Mouse (Mus musculus) MEL (cell line): ENCODE results near the gene Ppp2r5a. TPM values are rescaled to one million over a fixed set of nuclear protein-coding genes. Genes with fewer than 3 reads are reported as not detected.

Experiments
- DNase-seq: peaks from one replicate; pipeline ENCODE4 v3.0.0; 2011; ENCODE audit warnings: low read depth, low spot score
- H3K27ac ChIP-seq: 2 replicates; pipeline ENCODE4 v1.5.1; 2012; ENCODE audit warnings: low read depth, mild to moderate bottlenecking, control low read depth, low read length, moderate library complexity; ENCODE audit not compliant: control insufficient read depth
- H3K27me3 ChIP-seq, 2 experiments: fragments of 150-350 bp in 1 of 2; sonication (generic) in 1 of 2; 2 replicates each; pipeline ENCODE4 v1.6.1; 2012; ENCODE audit warnings: low read length in 2 of 2, mild to moderate bottlenecking in 2 of 2, improper control_type of control experiment in 1 of 2, moderate library complexity in 1 of 2; ENCODE audit not compliant: insufficient read depth in 2 of 2, control insufficient read depth in 1 of 2
- H3K36me3 ChIP-seq, 2 experiments: 2 replicates each; pipeline ENCODE4 v1.6.1; 2012 to 2014; ENCODE audit warnings: low read length in 2 of 2, improper control_type of control experiment in 1 of 2, inconsistent platforms in 1 of 2, mild to moderate bottlenecking in 1 of 2; ENCODE audit not compliant: insufficient read depth in 2 of 2, control insufficient read depth in 1 of 2
- H3K4me1 ChIP-seq, 2 experiments: fragments of 150-350 bp in 1 of 2; sonication (generic) in 1 of 2; 2 replicates each; pipeline ENCODE4 v1.6.1; 2012; ENCODE audit warnings: low read length in 2 of 2, improper control_type of control experiment in 1 of 2, mild to moderate bottlenecking in 1 of 2; ENCODE audit not compliant: insufficient read depth in 2 of 2, control insufficient read depth in 1 of 2
- H3K4me3 ChIP-seq, 2 experiments: fragments of 150-350 bp in 1 of 2; sonication (generic) in 1 of 2; 2 replicates each; pipeline ENCODE4 v1.5.1; 2012; ENCODE audit warnings: low read depth in 2 of 2, low read length in 2 of 2, mild to moderate bottlenecking in 2 of 2, moderate library complexity in 2 of 2, control low read depth in 1 of 2, improper control_type of control experiment in 1 of 2; ENCODE audit not compliant: control insufficient read depth in 1 of 2, insufficient read depth in 1 of 2
- H3K79me2 ChIP-seq: 2 replicates; pipeline ENCODE4 v1.6.1; 2012; ENCODE audit warnings: mild to moderate bottlenecking, low read length, moderate library complexity; ENCODE audit not compliant: control insufficient read depth, poor library complexity, insufficient read depth
- H3K9ac ChIP-seq: 2 replicates; pipeline ENCODE4 v1.6.1; 2012; ENCODE audit warnings: low read depth, mild to moderate bottlenecking, control low read depth, low read length, moderate library complexity; ENCODE audit not compliant: control insufficient read depth, poor library complexity, severe bottlenecking
- H3K9me3 ChIP-seq: fragments of 150-350 bp; sonication (generic); replicated peaks from 2 replicates; pipeline ENCODE4 v1.6.1; 2012; ENCODE audit warnings: mild to moderate bottlenecking, low read length, improper control_type of control experiment, moderate library complexity; ENCODE audit not compliant: insufficient read depth
- BHLHE40 ChIP-seq: IDR thresholded peaks from 2 replicates; pipeline ENCODE4 v1.6.1; 2012; ENCODE audit warnings: low read depth, mild to moderate bottlenecking, inconsistent platforms, low read length, improper control_type of control experiment, borderline replicate concordance
- CHD1 ChIP-seq: IDR thresholded peaks from 2 replicates; pipeline ENCODE4 v1.6.1; 2012; ENCODE audit warnings: low read depth, mild to moderate bottlenecking, inconsistent platforms, low read length, improper control_type of control experiment
- CTCF ChIP-seq, 3 experiments: IDR thresholded peaks in 2 of 3; conservative IDR thresholded peaks in 1 of 3; 2 replicates each; pipeline ENCODE4 v1.5.1; 2011 to 2012; ENCODE audit warnings: low read length in 3 of 3, low read depth in 2 of 3, mild to moderate bottlenecking in 2 of 3, improper control_type of control experiment in 1 of 3, inconsistent platforms in 1 of 3, mixed read lengths in 1 of 3, moderate library complexity in 1 of 3; ENCODE audit not compliant: control insufficient read depth in 1 of 3, insufficient read depth in 1 of 3, poor library complexity in 1 of 3, severe bottlenecking in 1 of 3
- E2F4 ChIP-seq: IDR thresholded peaks from 2 replicates; pipeline ENCODE4 v1.6.1; 2011; ENCODE audit warnings: low read depth, low read length, improper control_type of control experiment, borderline replicate concordance
- ELF1 ChIP-seq: IDR thresholded peaks from 2 replicates; pipeline ENCODE4 v1.6.1; 2014; ENCODE audit warnings: low read depth, mild to moderate bottlenecking, inconsistent platforms, low read length, improper control_type of control experiment, moderate library complexity
- EP300 ChIP-seq, 2 experiments: IDR thresholded peaks; 2 replicates each; pipeline ENCODE4 v1.6.1; 2011; ENCODE audit warnings: improper control_type of control experiment in 2 of 2, low read length in 2 of 2, low read depth in 1 of 2, mild to moderate bottlenecking in 1 of 2
- ETS1 ChIP-seq: IDR thresholded peaks from 2 replicates; pipeline ENCODE4 v1.6.1; 2012; ENCODE audit warnings: low read depth, mild to moderate bottlenecking, inconsistent platforms, low read length, improper control_type of control experiment, moderate library complexity
- GABPA ChIP-seq: IDR thresholded peaks from 2 replicates; pipeline ENCODE4 v1.6.1; 2012; ENCODE audit warnings: low read depth, mild to moderate bottlenecking, inconsistent platforms, low read length, improper control_type of control experiment, moderate library complexity
- NELFE ChIP-seq: IDR thresholded peaks from 2 replicates; pipeline ENCODE4 v1.6.1; 2011; ENCODE audit warnings: low read depth, low read length, improper control_type of control experiment
- POLR2A ChIP-seq, 2 experiments: IDR thresholded peaks; 2 replicates each; pipeline ENCODE4 v1.6.1; 2011 to 2012; ENCODE audit warnings: low read length in 2 of 2, mild to moderate bottlenecking in 2 of 2, control low read depth in 1 of 2, improper control_type of control experiment in 1 of 2, low read depth in 1 of 2, moderate library complexity in 1 of 2; ENCODE audit not compliant: control insufficient read depth in 1 of 2, insufficient read depth in 1 of 2, poor library complexity in 1 of 2
- RAD21 ChIP-seq: IDR thresholded peaks from 2 replicates; pipeline ENCODE4 v1.6.1; 2011; ENCODE audit warnings: mild to moderate bottlenecking, low read depth, low read length, improper control_type of control experiment
- SMC3 ChIP-seq: IDR thresholded peaks from 2 replicates; pipeline ENCODE4 v1.6.1; 2011; ENCODE audit warnings: low read depth, low read length, improper control_type of control experiment
- TCF12 ChIP-seq: IDR thresholded peaks from 2 replicates; pipeline ENCODE4 v1.6.1; 2014; ENCODE audit warnings: low read depth, mild to moderate bottlenecking, inconsistent platforms, low read length, improper control_type of control experiment, moderate library complexity
- UBTF ChIP-seq: IDR thresholded peaks from 2 replicates; pipeline ENCODE4 v1.6.1; 2012; ENCODE audit warnings: low read depth, mild to moderate bottlenecking, inconsistent platforms, low read length, improper control_type of control experiment, moderate library complexity, borderline replicate concordance; ENCODE audit not compliant: insufficient read depth
- ZNF384 ChIP-seq: IDR thresholded peaks from 2 replicates; pipeline ENCODE4 v1.6.1; 2012; ENCODE audit warnings: low read depth, mild to moderate bottlenecking, inconsistent platforms, low read length, improper control_type of control experiment
- polyA plus RNA-seq, 2 experiments: library from polyadenylated mRNA; stranded (reverse) in 1 of 2; unstranded in 1 of 2; fragments of >175 nt in 1 of 2; fragments of >200 nt in 1 of 2; gene quantifications; 2 replicates each; pipeline versions ENCODE4 v1.2.1 to v1.2.4; 2012; ENCODE audit warnings: low replicate concordance in 2 of 2, low read depth in 1 of 2; ENCODE audit not compliant: insufficient read length in 2 of 2, insufficient read depth in 1 of 2, missing spikeins in 1 of 2
- total RNA-seq: library from RNA; depleted of rRNA; stranded (reverse); fragments of 300-350 nt; gene quantifications from 2 replicates; pipeline ENCODE4 v1.2.3, GENCODE M21; 2012

The Ppp2r5a gene
- total and polyA plus RNA-seq, 3 experiments, result 46.6 to 48.6 TPM; not detected in 1

DNA sequence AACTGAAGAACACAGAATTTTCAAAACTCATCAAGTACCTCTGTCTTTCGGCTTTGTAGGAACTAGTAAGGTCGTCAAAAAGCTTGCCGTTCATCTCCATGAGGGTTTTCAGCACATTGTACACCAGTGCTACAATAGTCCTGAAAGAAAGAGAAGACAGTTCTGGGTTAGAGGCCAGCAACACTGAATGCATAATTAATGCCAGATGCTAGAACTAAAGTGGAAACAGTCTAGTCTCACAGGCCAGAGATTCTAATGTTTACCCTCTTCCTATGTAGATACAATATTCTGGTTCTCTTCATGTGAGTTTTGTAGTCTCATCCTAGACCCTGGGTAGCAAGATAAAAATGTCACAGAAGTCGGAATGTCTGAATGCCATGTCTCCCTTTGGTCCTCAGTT, 49.2 kb downstream of the Ppp2r5a start (continued):
- TF ChIP-seq NELFE (no peak), CHD1 (no peak)

DNA sequence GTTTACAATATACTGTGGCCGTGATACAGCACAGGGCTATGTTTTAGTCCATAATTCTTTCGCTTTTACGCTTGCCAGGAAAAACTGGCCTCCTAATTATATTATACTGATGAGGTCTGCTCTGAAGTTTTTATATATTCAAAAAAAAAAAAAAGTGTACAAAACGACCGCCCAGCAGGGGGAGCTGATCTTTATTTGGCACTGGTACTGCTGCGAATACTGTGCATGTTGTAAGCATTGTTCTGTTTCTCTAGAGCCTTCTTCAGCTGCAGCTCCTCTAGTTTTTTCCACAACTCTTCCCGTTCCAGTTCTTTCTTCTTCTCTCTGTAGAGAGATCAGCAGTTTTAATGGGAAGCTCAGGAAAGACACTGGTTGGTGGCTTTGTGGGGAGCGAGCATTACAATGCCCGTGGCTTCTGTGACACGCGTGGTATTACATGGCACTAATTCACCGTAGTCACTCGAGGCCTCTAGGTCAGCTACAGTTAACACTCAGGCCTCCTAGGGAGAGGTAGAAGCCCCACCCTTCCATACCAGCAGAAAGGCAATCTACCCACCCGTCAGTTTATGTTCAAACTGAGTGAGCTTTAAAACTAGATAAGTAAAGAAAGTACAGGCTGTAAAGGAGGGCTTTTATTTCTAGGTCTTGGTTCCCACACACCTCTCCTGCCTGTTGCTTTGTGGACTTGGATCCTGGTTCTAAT, 50.1 kb downstream of the Ppp2r5a start:
- TF ChIP-seq TCF12 (no peak), NELFE (no peak), RAD21 (peak; percentile 24), CTCF (IDR thresholded peaks at IDR 0.05 in 2 of 3, conservative IDR thresholded peaks at IDR 0.05 in 1 of 3; ENCODE audit: control insufficient read depth in 1 of 3, insufficient read depth in 1 of 3, low read depth in 2 of 3, low read length in 3 of 3, poor library complexity in 1 of 3, severe bottlenecking in 1 of 3) (peak; percentile 18 to 49 (median 46); a peak in 5 of 6 replicates), ZNF384 (peak; percentile 93), ELF1 (no peak), E2F4 (no peak), ETS1 (no peak), UBTF (no peak), BHLHE40 (no peak), SMC3 (peak; percentile 57)
- TF ChIP-seq, all 39 proteins: peak for 4
- H3K9ac ChIP-seq, result no peak overlapping the region
- H3K36me3 ChIP-seq, result peaks cover 0 to 35% of the 10 kb centered on the region in 2 experiments; a peak in 2 of 4 replicates
- DNase-seq, result peak; percentile 66
- no peaks in the 10 kb centered on the region for H3K27me3 ChIP-seq
- H3K27ac ChIP-seq, result no peak overlapping the region
- H3K9me3 ChIP-seq, result no peaks in the 10 kb centered on the region
- H3K79me2 ChIP-seq, result no peaks in the 10 kb centered on the region
- H3K4me3 ChIP-seq, result no peak overlapping the region
- H3K4me1 ChIP-seq, result no peaks in the 10 kb centered on the region

DNA sequence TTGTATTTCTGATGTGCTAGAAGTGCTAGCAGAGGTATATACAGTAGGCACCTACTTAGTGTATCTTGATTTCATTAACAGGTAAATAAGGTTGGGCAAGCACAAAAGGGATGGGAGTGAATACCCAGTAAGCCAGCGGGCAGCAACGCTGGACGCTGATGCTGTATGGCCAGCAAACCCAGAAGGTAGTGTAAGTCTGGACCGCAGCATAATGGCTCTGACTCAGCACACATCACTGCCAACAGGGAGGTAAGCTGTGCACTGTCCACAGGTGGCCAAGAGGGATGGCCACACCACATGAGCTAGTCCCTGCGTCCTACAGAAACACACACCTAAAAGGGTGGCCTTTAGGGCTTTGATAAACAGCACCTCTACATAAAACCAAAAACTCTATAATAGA, 52.7 kb downstream of the Ppp2r5a start:
- Histone ChIP-seq H3K9me3 (no peaks in the 10 kb centered on the region), H3K4me1 (no peaks in the 10 kb centered on the region), H3K27me3 (no peaks in the 10 kb centered on the region), H3K9ac (no peak overlapping the region), H3K79me2 (no peaks in the 10 kb centered on the region), H3K36me3 (peaks cover 0 to 24% of the 10 kb centered on the region in 2 experiments; a peak in 2 of 4 replicates), H3K27ac (no peak overlapping the region), H3K4me3 (no peak overlapping the region)
- TF ChIP-seq TCF12 (no peak), ZNF384 (no peak), EP300 (IDR thresholded peaks at IDR 0.05; ENCODE audit: low read depth in 1 of 2, low read length in 2 of 2) (no peak), POLR2A (IDR thresholded peaks at IDR 0.05; ENCODE audit: control insufficient read depth in 1 of 2, insufficient read depth in 1 of 2, low read depth in 1 of 2, low read length in 2 of 2, poor library complexity in 1 of 2) (no peak), GABPA (no peak)
- no peak for DNase-seq
